Mouse (Mus musculus) brain, embryonic 14.5 days (tissue): Measurements from ENCODE around the gene Ccdc184. TPM values are rescaled to one million over a fixed set of nuclear protein-coding genes. Genes with fewer than 3 reads are reported as not detected.
A peak's percentile ranks its signal among the peaks of the same experiment; 100 is the strongest.

ENCODE experiments used
- DNase-seq: peaks from one replicate; pipeline ENCODE4 v3.0.0-alpha.2; 2011; ENCODE audit warnings: low read depth
- CTCF ChIP-seq: fragments of 200-500 bp; IDR thresholded peaks from 2 replicates; pipeline ENCODE4 v1.5.1; 2012; ENCODE audit warnings: inconsistent platforms, mild to moderate bottlenecking, moderate library complexity, borderline replicate concordance; ENCODE audit not compliant: insufficient read depth, insufficient read length; ENCODE audit errors: extremely low read depth
- POLR2A ChIP-seq: fragments of 200-500 bp; IDR thresholded peaks from 2 replicates; pipeline ENCODE4 v1.6.1; 2012; ENCODE audit warnings: mild to moderate bottlenecking, inconsistent platforms, borderline replicate concordance; ENCODE audit not compliant: poor library complexity, insufficient read depth, insufficient read length, severe bottlenecking; ENCODE audit errors: extremely low read depth
- polyA plus RNA-seq: library from polyadenylated mRNA; depleted of rRNA; stranded (reverse); fragments of >200 nt; gene quantifications from 2 replicates; pipeline ENCODE4 v1.2.3, GENCODE M21; 2012; rRNA removed

Gene Ccdc184
- 43.2 and 59.2 TPM in 2 replicates for polyA plus RNA-seq

DNA sequence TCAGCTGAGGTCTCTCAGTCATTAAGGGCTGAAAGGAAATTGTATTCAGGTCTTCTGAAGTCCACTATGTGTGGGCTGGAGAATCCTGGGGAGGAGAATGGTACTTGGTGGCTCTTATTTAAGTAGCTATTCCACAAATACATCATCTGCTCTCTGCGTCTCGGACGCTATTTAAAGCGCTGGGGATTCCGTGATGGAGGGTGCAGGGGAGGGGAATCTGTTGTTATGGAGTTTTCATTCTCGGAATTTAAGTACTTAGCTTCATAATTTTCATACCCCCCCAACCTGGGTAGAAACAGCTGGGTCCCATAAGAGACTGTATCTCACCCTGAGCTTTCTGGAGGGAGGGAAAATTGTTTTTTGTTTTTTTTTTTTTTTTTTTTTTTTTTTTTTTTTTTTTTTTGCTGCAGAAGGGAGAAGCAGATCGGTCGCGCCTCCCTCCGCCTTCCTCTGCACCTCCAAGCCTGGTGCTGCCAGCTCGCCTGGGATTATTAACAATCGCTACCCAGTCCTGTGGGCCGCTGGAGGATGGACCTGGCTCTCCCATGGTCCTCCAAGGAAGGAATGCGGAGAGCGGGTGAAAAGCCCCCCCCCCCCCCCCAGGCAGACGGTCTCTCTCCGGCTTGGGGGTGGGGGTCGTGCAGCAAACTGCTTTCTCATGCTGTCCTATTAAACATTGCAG, at the start of gene Ccdc184:
Gene Ccdc184 (plus strand): TSS at position 196 of the 682 bp plus-strand sequence.
- peak; percentile 66 for DNase-seq
- TF ChIP-seq POLR2A: no peak
- TF ChIP-seq CTCF: no peak

DNA sequence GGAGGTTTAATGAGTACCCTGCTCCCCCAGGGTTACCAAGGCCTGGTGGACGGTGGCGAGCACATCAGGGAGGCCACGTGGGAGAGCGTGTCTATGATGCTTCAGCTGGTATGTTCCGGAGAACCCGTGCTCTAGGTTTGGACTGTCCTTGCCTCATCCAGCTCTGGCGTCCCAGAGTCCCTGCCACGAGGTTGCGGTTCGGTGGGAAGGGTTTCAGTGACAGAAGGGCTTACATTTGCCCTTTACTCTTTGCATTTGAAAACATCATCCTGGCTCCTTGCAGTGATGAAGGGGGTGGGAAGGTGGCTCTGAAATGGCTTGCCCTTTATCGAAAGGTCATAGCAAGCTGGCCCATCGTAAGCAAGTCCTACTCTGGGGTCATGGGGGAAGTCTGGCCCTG, 47.6 kb upstream of the Ccdc184 start:
- no peak for DNase-seq
- TF ChIP-seq CTCF (no peak), POLR2A (no peak)

DNA sequence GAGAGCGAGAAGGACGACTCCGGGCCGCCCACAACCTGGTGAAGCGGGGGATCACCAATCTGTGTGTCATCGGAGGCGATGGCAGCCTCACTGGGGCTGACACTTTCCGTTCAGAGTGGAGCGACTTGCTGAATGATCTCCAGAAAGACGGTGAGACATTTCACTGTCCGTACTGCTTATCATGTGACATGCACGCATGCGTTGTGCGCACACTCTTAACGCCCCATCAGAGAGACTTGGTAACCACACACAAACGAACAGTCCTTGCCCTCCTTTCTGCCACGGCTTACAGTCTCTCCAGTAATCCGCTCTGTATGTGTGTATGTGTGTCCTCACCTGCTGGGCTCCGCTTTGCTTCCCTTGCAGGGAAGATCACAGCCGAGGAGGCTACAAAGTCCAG, 46.1 kb upstream of the Ccdc184 start:
- no peak for TF ChIP-seq CTCF
- TF ChIP-seq POLR2A: no peak
- DNase-seq: no peak

DNA sequence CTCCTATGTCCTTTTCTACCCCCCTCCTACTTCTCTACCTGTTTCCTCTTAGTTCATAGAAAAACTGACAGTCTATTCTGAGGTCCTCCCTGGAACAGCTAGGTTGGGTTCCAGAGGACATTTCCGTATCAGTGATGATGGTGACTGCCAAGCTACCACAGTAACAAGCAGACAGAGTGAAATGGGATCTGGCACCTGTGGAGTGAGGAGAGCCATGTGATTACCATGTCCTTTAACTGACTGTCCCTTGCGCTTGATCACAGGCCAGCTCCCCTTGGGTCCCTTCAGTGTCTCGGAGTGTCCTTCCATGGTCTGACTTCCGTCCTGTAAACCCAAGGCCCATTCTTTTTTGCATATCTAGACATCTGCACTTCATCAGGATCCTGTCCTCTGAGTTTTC, 36.0 kb upstream of the Ccdc184 start:
- no peak for DNase-seq
- no peak for TF ChIP-seq POLR2A
- no peak for TF ChIP-seq CTCF

DNA sequence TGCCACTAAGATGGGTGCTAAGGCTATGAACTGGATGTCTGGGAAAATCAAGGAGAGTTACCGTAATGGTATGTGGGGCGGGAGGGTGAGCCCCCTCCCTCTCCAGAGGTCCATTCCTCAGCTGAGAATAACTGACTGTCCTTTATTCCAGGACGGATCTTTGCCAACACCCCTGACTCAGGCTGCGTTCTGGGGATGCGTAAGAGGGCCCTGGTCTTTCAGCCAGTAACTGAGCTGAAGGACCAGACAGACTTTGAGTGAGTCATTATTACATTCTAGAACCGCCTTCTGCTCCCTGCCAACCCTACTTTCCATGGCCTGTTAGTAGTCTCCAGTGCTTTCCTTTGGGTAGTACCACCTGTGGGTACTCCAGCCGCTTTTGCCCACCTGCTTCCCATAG, 35.5 kb upstream of the Ccdc184 start:
- DNase-seq: no peak
- TF ChIP-seq CTCF (no peak), POLR2A (no peak)

DNA sequence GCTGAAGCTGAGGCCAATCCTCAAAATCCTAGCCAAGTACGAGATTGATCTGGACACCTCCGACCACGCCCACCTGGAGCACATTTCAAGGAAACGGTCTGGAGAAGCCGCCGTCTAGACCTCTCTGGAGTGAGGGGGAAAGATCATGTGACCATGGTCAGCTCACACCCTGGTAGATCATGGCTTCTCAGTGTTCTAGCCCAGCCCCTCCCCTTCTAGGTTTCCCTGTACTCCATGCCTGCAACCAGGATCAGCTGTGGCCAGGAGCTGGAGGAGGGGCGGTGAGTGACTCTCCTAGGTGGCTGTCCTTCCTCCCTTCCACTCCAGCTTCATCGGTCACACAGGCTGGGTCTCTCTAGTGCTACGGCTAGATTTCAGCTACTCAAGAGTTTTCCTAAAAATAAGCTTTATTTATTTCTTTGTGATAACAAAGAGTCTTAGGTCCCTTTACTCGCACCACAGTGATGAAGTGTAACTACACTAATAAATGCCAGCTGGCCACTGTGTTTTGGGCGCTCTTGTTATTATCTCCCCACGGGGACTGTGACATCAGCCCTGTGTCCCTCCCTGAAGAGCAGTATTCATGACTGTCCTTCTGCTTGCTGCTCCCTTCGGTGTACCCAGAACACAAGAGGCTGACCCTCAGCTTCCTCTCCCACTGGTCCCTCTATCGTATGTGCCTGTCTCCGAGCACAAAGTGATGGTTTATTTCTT, 34.9 kb upstream of the Ccdc184 start:
- TF ChIP-seq CTCF: no peak
- no peak for TF ChIP-seq POLR2A
- DNase-seq: no peak

DNA sequence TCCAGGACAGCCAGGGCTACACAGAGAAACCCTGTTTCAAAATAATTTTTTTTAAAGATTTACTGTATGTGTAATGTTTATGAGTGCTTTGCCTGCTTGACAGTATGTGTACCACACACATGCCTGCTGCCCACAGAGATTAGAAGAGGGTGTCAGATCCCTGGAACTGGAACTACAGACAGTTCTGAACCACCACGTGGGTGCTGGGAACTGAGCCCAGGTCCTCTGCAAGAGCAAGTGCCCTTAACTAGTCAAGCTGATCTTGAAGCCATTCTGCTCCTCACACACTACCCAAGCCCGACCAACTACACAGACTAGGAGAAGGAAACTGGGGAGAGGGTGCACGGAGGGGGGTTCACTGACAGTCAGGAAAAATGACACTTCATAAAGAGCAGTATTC, 33.5 kb upstream of the Ccdc184 start:
- no peak for DNase-seq
- TF ChIP-seq CTCF: no peak
- no peak for TF ChIP-seq POLR2A

DNA sequence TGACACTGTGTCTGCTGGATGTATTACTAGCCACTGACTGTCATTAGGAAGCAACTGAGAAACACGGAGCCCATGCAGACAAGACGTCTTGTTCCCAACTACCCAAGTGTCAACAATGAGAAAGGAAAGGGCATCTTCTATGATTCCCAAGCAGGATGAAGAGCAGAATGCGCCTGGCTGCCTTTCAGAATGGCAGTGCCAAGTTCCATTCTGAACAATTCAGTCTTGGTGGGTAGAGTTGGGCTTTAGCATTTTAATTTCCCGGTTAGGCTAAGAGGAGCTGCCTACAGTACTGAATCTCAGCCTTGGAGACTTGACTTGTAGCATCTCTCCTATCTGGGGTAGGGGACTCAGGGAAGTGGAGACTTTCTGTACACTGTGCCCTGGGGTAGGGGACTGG, 32.9 kb upstream of the Ccdc184 start:
- peak; percentile 14 for DNase-seq
- no peak for TF ChIP-seq POLR2A
- TF ChIP-seq CTCF: no peak

DNA sequence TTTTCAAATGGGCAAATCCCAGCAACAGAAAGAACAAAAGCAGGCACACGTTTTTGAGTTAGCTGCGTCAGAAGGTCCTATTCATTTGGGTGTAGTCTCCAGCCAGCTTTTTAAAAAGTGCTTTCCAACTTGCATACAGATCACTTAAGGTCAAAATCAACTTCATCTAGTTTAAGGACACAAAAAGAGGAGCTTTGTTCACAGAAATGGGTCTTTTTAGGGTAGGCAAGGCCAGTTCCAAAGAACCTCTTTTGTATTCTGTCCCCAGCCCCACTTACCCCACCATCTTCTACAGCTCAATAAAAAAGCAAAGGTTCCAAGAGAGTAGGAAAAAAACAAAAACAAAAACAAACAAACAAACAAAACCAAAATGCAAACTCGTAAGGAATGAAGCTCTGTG, 32.3 kb upstream of the Ccdc184 start:
- TF ChIP-seq POLR2A (no peak), CTCF (no peak)
- peak; percentile 9 for DNase-seq

DNA sequence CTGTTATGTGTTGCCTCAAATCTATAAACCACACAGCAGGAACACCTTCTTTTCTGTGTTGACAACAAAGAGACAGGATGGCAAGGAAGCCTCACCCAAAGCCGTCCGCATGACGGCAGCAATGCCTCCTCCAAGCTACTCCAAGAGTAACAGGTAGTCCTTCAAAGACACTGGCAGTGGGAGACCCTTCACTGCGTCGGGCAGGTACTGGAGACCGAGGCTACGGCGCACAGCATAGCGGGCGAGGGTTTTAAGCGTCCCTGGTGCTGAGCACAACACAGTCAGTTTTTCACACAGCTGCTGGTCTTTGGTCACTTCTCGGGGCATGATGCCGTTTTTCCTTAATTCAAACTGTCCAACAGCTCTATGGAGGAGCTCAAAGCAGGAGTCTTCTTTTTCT, 31.3 kb upstream of the Ccdc184 start:
- no peak for DNase-seq
- TF ChIP-seq POLR2A (no peak), CTCF (no peak)

DNA sequence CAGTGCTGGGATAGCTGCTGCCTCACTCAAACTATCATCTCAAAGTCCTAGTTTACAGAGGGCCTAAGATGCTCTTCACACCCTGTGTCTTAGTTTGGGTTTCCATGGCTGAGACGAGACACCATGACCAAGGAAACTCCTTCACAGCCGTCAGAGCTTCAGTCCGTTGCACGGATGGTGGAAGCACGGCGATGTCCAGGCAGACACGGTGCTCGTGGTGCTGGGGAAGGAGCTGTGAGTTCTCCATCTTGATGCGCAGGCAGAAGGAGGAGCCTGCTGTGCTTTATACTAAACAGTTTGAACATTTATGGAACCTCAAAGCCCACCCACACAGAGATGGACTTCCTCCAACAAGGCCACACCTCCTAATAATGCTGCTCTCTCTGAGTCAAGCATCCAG, 30.1 kb upstream of the Ccdc184 start:
- TF ChIP-seq POLR2A: no peak
- TF ChIP-seq CTCF: no peak
- no peak for DNase-seq

DNA sequence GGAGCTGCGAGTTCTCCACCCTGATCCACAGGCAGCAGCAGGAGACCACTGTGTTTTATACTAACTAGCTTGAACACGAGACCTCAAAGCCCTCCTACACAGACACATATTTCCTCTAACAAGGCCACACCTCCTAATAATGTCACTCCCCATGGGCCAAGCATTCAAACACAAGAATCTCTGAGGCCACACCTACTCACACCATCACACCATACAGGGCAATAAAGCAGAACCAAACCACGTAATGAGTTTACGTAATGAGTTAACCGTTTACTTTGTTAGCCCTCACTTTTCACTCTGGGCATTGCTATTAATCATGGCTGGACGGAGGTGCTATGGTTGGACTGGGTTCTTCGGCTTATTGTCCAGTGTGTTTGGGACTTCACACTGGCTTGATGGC, 27.2 kb upstream of the Ccdc184 start:
- TF ChIP-seq POLR2A (no peak), CTCF (no peak)

More for the DNA sequence above, 27.2 kb upstream of the Ccdc184 start:
- no peak for DNase-seq
